Mouse (Mus musculus) forebrain, embryonic 11.5 days (tissue): ENCODE results near the gene Eif4a1. TPM values are rescaled to one million over a fixed set of nuclear protein-coding genes. Genes with fewer than 3 reads are reported as not detected.
A peak's percentile ranks its signal among the peaks of the same experiment; 100 is the strongest.

Experiments used
- ATAC-seq: fragments of 200-750 bp; cut with Nextera tagmentation; replicated peaks from 2 replicates; pipeline ENCODE4 v1.8.0; 2017; ENCODE audit warnings: moderate TSS enrichment; ENCODE audit not compliant: low FRiP score
- DNase-seq: peaks from one replicate; pipeline ENCODE4 v3.0.0-alpha.2; 2017; ENCODE audit warnings: low spot score
- H3K27ac ChIP-seq: fragments of 300-500 bp; sonication (generic); 2 replicates; pipeline ENCODE4 v1.5.1; 2014; ENCODE audit warnings: low read depth, low read length
- H3K27me3 ChIP-seq: fragments of 300-500 bp; sonication (generic); 2 replicates; pipeline ENCODE4 v1.6.1; 2014; ENCODE audit warnings: mild to moderate bottlenecking, low read length, mixed read lengths; ENCODE audit not compliant: control insufficient read depth, insufficient read depth
- H3K36me3 ChIP-seq: fragments of 300-500 bp; sonication (generic); 2 replicates; pipeline ENCODE4 v1.6.1; 2014; ENCODE audit warnings: mild to moderate bottlenecking, low read length, moderate library complexity, mixed read lengths; ENCODE audit not compliant: control insufficient read depth, insufficient read depth
- H3K4me1 ChIP-seq: fragments of 300-500 bp; sonication (generic); replicated peaks from 2 replicates; pipeline ENCODE4 v1.6.1; 2014; ENCODE audit warnings: low read length, mixed read lengths; ENCODE audit not compliant: control insufficient read depth, insufficient read depth
- H3K4me2 ChIP-seq: fragments of 300-500 bp; sonication (generic); 2 replicates; pipeline ENCODE4 v1.6.1; 2014; ENCODE audit warnings: low read depth, mild to moderate bottlenecking, low read length, moderate library complexity, mixed read lengths; ENCODE audit not compliant: severe bottlenecking
- H3K4me3 ChIP-seq: fragments of 300-500 bp; sonication (generic); 2 replicates; pipeline ENCODE4 v1.5.1; 2014; ENCODE audit warnings: low read depth, low read length
- H3K9ac ChIP-seq: fragments of 300-500 bp; sonication (generic); 2 replicates; pipeline ENCODE4 v1.6.1; 2014; ENCODE audit warnings: low read length
- H3K9me3 ChIP-seq: fragments of 300-500 bp; sonication (generic); 2 replicates; pipeline ENCODE4 v1.6.1; 2016; ENCODE audit warnings: low read length, mixed read lengths; ENCODE audit not compliant: control insufficient read depth
- WGBS: fragments of 180-500 bp; shearing (Covaris S2); extraction: QIAGEN DNeasy Blood & Tissue Kit; methylation state at CpG from one replicate; pipeline ENCODE4 v1.1.7; 2014; 5-methylcytosine and 5-hydroxymethylcytosine counted together
- polyA plus RNA-seq: library from polyadenylated mRNA; unstranded; fragments of >200 nt; fragmentation: Nextera tagmentation; extraction: Ambion mirVana; gene quantifications from 2 replicates; pipeline ENCODE4 v1.2.1, GENCODE M21; 2014

Gene Eif4a1
- polyA plus RNA-seq, 1 experiment from 2014 or later: 827 TPM

GRCm38 (mm10) chr11:69662967-69663671 is 9.1 kb downstream of the Eif4a1 start:
- Histone ChIP-seq H3K27me3 (no peaks in the 10 kb centered on the region), H3K4me3 (peak overlapping the region; percentile 47), H3K4me1 (peaks cover 10% of the 10 kb centered on the region; the same call in 1 of the 2 replicates), H3K9me3 (no peaks in the 10 kb centered on the region), H3K27ac (peak overlapping the region; percentile 96), H3K9ac (peak overlapping the region; percentile 78), H3K36me3 (peaks cover 23% of the 10 kb centered on the region), H3K4me2 (peak overlapping the region; percentile 52)
- 70% methylated on average over 13 of the region's 13 CpGs for WGBS
- DNase-seq (no peak), ATAC-seq (peak; percentile 42)

GRCm38 (mm10) chr11:69662213-69662966 is 9.8 kb downstream of the Eif4a1 start, which contains the start of gene Mpdu1:
Mpdu1 (minus strand) TSS chr11:69662642.
- DNase-seq (peak; percentile 97), ATAC-seq (peak; percentile 95)
- peak within 1 kb of the TSS; percentile 78 for H3K9ac ChIP-seq
- under 1% methylated on average over 48 of the region's 48 CpGs for WGBS
- H3K27ac ChIP-seq: peak within 1 kb of the TSS; percentile 96
- no peaks in the 10 kb centered on the region for H3K27me3 ChIP-seq
- H3K4me1 ChIP-seq: peaks cover 10% of the 10 kb centered on the region; the same call in 1 of the 2 replicates
- peak within 1 kb of the TSS; percentile 47 for H3K4me3 ChIP-seq
- peaks cover 18% of the 10 kb centered on the region for H3K36me3 ChIP-seq
- H3K9me3 ChIP-seq: no peaks in the 10 kb centered on the region
- H3K4me2 ChIP-seq: peak within 1 kb of the TSS; percentile 52

- no peak for DNase-seq
Measured at GRCm38 (mm10) chr11:69661221-69661881, 10.9 kb downstream of the Eif4a1 start.

GRCm38 (mm10) chr11:69657462-69657881 is 14.8 kb downstream of the Eif4a1 start:
- H3K9me3 ChIP-seq: no peaks in the 10 kb centered on the region
- H3K9ac ChIP-seq: no peak overlapping the region
- H3K27me3 ChIP-seq: no peaks in the 10 kb centered on the region
- no peak overlapping the region for H3K4me3 ChIP-seq
- DNase-seq (no peak), ATAC-seq (no peak)
- no peak overlapping the region for H3K4me2 ChIP-seq
- no peak overlapping the region for H3K27ac ChIP-seq
- H3K36me3 ChIP-seq: peaks cover 9% of the 10 kb centered on the region
- peaks cover 13% of the 10 kb centered on the region; the same call in 1 of the 2 replicates for H3K4me1 ChIP-seq
- WGBS: 83% methylated on average over 15 of the region's 15 CpGs

More at GRCm38 (mm10) chr11:69661221-69661881, 10.9 kb downstream of the Eif4a1 start:
- Histone ChIP-seq H3K4me1 (peaks cover 10% of the 10 kb centered on the region; the same call in 1 of the 2 replicates), H3K9me3 (no peaks in the 10 kb centered on the region), H3K27ac (peak overlapping the region; percentile 96), H3K4me3 (peak overlapping the region; percentile 47), H3K9ac (peak overlapping the region; percentile 78; the same call in 1 of the 2 replicates), H3K36me3 (peaks cover 15% of the 10 kb centered on the region), H3K27me3 (no peaks in the 10 kb centered on the region), H3K4me2 (peak overlapping the region; percentile 52)
- 90% methylated on average over 3 of the region's 3 CpGs for WGBS
- no peak for ATAC-seq

- H3K27me3 ChIP-seq: no peaks in the 10 kb centered on the region
- H3K4me2 ChIP-seq: no peak overlapping the region
- H3K27ac ChIP-seq: no peak overlapping the region
- no peaks in the 10 kb centered on the region for H3K9me3 ChIP-seq
- H3K4me3 ChIP-seq: no peak overlapping the region
- H3K9ac ChIP-seq: no peak overlapping the region
- DNase-seq (peak; percentile 72), ATAC-seq (no peak)
- 82% methylated on average over 10 of the region's 10 CpGs for WGBS
- peaks cover 13% of the 10 kb centered on the region for H3K36me3 ChIP-seq
- peaks cover 13% of the 10 kb centered on the region; the same call in 1 of the 2 replicates for H3K4me1 ChIP-seq
Measured at GRCm38 (mm10) chr11:69656617-69657461, 15.4 kb downstream of the Eif4a1 start.

- H3K27ac ChIP-seq: no peak overlapping the region
Measured at GRCm38 (mm10) chr11:69656065-69656455, 16.2 kb downstream of the Eif4a1 start.

GRCm38 (mm10) chr11:69655264-69656064 is 16.8 kb downstream of the Eif4a1 start, which contains the start of gene Sox15:
Sox15 (plus strand) TSS chr11:69655314.
- no peak within 1 kb of the TSS for H3K9ac ChIP-seq
- peaks cover 7% of the 10 kb centered on the region; the same call in 1 of the 2 replicates for H3K4me1 ChIP-seq
- 24% methylated on average over 34 of the region's 34 CpGs for WGBS
- H3K27ac ChIP-seq: no peak within 1 kb of the TSS
- ATAC-seq (peak; percentile 67; the same call in 1 of the 2 replicates), DNase-seq (peak; percentile 89)
- peaks cover 22% of the 10 kb centered on the region for H3K36me3 ChIP-seq
- no peak within 1 kb of the TSS for H3K4me2 ChIP-seq
- H3K9me3 ChIP-seq: no peaks in the 10 kb centered on the region
- no peak within 1 kb of the TSS for H3K4me3 ChIP-seq
- H3K27me3 ChIP-seq: no peaks in the 10 kb centered on the region

More at GRCm38 (mm10) chr11:69656065-69656455, 16.2 kb downstream of the Eif4a1 start:
- no peak overlapping the region for H3K4me3 ChIP-seq
- no peaks in the 10 kb centered on the region for H3K9me3 ChIP-seq
- 78% methylated on average over 5 of the region's 5 CpGs for WGBS
- DNase-seq: no peak
- peaks cover 16% of the 10 kb centered on the region for H3K36me3 ChIP-seq
- no peak overlapping the region for H3K9ac ChIP-seq
- peaks cover 7% of the 10 kb centered on the region; the same call in 1 of the 2 replicates for H3K4me1 ChIP-seq
- no peak for ATAC-seq
- no peaks in the 10 kb centered on the region for H3K27me3 ChIP-seq
- no peak overlapping the region for H3K4me2 ChIP-seq
